Mouse (Mus musculus): ENCODE results near the gene Pif1. TPM values are rescaled to one million over a fixed set of nuclear protein-coding genes. Genes with fewer than 3 reads are reported as not detected.

Pif1 gene
- total RNA-seq, 1 experiment from 2014 or later, result not detected

DNA sequence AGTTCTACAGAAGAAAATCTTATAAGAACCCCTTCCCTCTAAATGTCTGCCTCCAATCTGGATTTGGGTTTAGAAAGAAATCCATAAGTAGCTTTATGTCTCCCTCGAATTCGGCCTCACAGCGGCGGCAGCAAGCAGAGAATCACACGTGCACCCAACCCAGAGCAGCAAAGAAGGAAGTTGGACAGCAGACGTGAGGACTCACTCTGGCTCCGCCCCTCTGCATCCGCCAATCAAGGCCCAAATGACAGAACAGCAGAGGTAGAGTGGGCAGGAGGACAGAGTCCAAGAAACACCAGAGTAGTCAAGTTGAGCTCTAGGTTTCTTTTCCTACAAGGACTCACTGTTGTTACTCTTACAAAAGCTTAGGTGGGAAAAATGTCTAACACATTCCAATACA is 3.9 kb upstream of the Pif1 start:
- no peak for ATAC-seq (ENCODE audit: extremely low read depth, insufficient number of reproducible peaks, low FRiP score, poor library complexity, severe bottlenecking)

DNA sequence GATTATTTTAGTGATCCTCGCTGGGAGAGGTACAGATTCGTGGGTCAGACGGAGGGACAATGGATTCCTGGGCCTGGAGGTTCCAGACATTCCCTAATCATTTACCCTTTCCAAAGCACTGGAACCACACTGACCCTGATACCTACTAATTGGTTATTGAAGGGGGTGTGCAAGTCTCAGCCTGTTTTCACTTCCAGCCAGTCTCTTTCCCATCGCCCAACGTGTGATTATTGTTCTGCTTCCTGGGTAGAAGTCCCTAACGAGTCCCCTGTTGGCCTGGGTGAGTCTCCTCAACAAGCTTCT is 261 bp downstream of the Pif1 start:
- no peak for ATAC-seq (ENCODE audit: extremely low read depth, insufficient number of reproducible peaks, low FRiP score, poor library complexity, severe bottlenecking)

DNA sequence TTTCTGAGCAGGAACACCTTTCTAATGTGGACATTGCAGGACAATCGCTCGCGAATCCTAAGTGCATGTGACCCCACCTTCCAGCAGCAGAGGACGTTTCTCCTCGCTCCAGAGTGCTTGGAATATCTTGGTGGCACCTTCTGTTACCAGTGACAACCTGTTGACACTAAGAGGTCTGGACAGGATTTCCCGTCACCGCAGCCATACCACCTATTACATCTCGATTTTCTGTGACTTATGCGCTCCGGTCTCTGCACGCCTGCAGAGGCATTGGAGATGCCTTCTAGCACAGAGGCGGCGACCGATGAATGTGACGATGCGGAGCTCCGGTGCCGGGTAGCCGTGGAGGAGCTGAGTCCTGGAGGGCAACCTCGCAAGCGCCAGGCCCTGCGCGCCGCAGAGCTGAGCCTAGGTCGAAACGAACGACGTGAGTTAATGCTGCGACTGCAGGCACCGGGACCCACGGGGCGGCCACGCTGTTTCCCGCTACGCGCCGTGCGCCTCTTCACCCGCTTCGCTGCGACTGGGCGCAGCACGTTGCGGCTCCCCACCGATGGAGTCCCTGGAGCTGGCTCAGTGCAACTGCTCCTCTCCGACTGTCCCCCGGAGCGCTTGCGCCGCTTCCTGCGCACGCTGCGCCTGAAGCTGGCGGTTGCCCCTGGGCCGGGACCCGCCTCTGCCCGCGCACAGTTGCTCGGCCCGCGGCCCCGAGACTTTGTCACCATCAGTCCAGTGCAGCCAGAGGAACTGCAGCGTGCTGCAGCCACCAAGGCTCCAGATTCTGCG is 806 bp downstream of the Pif1 start:
- peak; percentile 20; the same call in 1 of the 2 replicates for ATAC-seq (ENCODE audit: extremely low read depth, insufficient number of reproducible peaks, low FRiP score, poor library complexity, severe bottlenecking)

DNA sequence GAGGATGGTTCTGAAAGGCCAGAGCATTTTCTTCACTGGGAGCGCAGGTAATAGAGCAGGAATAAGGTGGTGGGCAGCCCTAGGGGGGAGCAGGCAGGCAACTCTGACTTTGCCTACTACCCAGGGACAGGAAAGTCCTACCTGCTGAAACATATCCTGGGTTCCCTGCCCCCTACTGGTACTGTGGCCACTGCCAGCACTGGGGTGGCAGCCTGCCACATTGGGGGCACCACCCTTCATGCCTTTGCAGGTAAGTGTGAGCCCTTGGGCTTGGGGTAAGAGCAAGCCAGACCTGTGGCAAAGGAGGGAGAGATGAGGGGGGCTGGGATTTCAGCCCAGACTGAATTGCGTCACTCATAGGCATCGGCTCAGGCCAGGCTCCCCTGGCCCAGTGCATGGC is 2.1 kb downstream of the Pif1 start:
- ATAC-seq (ENCODE audit: extremely low read depth, insufficient number of reproducible peaks, low FRiP score, poor library complexity, severe bottlenecking), result no peak

DNA sequence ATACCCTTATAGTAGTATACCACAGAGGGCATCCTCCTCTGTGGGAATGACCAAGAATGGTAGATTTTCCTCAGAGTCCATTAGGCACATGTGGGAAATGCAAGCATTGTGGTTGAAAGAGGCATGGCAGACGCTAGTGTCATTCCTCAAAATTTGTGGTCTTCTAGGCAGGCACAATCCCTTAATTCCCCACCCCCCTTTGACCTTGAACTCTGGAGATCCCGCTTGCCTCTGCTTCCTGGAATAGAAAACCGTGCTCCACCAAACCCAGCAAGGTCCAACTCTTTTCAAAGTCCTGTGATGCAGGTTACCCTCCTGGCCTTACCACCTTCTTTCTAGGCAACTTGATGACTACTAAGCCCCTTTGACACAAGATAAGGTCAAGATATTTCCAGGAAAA is 5.8 kb downstream of the Pif1 start:
- ATAC-seq (ENCODE audit: extremely low read depth, insufficient number of reproducible peaks, low FRiP score, poor library complexity, severe bottlenecking), result no peak

DNA sequence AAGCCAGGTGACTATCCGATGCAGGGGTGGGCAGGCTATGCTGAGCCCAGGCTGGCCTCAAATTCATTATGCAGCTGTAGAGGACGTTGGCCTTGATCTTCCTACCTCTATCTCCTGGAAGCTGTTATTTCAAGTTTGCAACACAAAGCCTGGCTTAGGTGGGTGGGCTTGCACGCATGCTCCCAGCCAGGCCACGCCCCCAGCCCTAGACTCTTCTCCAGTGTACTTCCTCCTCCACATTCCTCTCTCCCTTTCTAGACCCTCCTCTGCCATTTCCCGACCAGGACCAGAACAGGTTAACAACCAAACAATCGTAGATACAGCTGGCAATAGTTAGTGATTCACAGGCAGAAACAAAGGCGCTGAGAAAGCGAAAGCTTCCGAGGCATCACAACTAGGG is 6.6 kb downstream of the Pif1 start:
- no peak for ATAC-seq (ENCODE audit: extremely low read depth, insufficient number of reproducible peaks, low FRiP score, poor library complexity, severe bottlenecking)

DNA sequence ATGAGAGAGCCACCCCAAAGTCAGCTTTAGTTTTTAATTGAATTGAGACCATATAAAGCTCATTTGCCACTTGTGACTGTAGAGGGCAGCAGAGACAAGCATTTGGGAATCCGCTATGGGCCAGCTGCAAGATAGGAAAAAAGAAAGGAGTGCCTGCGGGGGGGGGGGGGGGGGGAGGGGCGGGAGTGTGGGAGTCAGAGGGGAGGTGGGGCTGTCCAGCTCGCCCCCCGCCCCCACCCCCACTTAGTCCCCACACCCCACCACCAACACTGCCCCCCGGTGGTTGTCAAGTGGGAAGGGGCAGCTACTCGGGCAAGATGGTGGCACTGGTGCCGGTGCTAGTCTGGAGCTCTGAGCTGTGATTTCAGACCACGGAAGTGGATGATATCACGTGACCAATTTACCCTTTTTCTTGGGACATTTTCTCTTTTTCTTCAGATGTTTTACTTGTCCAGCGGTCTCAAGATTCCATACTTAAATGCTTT is 11.8 kb downstream of the Pif1 start:
- ATAC-seq (ENCODE audit: extremely low read depth, insufficient number of reproducible peaks, low FRiP score, poor library complexity, severe bottlenecking), result peak; percentile 69

DNA sequence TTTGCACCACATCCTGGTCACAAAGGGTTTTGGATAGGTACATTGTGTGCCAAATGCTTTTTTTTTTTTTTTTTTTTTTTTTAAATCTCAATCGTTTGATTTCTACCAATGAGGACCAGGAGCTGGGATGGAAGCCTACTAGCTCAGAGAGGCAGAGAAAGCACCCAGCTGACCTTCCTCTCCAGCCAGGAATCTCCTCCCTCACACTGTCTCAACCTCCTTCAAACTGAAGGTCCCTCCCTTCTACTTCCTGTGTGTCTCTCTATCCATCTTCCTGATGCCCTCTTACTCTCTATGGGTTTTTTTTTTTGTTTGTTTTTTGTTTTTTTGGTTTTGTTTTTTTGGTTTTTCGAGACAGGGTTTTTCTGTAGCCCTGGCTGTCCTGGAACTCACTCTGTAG is 14.0 kb downstream of the Pif1 start:
- no peak for ATAC-seq (ENCODE audit: extremely low read depth, insufficient number of reproducible peaks, low FRiP score, poor library complexity, severe bottlenecking)

DNA sequence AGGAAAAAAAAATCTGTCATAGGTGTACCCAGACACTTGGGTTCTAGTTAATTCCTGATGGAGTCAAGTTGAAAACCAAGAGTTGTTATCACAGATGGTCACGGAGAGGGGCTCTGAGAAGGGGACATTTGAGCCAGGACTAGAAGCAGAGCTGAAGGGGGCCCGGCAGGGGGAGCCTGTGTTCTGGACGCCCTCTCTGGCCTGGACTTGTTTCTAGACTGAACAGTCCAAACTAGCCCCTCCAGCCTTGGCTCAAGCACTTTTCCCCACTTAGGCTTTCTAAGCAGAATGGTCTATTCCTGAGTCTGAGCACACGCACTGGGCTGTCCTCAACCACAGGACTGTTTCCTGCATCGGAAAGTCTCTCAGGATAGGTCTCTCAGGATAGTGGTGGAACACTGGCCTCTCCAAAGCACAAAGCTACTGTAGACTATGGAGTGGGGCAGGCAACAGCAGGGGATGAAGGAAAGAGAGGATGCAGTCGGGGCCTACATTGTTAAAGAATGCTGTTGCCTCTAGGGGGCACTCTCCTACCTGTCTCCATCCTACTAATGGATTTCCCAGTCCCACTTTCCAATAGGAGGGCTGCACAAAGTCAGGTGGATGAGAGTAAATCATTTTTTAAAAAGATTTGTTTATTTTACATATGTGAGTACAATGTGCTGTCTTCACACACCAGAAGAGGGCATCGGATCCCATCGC is 16.6 kb downstream of the Pif1 start:
- no peak for ATAC-seq (ENCODE audit: extremely low read depth, insufficient number of reproducible peaks, low FRiP score, poor library complexity, severe bottlenecking)

DNA sequence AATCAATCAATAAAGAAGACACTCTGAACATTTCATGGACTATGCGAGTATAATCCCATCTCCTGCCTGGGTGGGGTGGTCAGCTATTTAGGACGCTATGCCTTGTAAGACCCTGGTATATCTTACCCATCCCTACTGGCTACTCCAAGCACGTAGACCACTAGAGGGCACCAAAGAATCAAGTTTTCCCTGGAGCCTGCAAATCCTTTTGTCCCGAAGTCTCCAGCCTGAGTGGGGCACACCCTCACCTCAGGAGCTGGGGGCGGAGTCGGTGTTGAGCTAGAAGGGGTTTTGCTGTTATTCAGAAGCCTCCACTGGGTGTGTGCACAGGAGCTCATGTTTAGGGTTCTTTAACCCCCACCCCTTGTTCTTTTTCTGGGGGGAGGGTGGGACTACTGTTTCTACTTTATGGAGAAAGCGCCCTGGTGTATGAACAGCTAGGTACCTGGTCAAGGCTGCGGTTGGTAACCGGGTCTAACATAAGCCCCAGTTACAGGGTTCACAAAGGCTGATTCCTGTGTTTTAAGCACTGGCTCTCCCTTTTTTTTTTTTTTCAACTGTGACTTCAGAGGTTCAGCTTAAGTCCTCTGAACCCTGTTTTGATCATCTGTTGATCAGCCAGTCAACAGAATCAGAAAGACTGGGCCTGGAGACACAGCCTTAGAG is 18.6 kb downstream of the Pif1 start:
- 0 out of 2 replicates have a peak, but pooled peaks have one; percentile 16 for ATAC-seq (ENCODE audit: extremely low read depth, insufficient number of reproducible peaks, low FRiP score, poor library complexity, severe bottlenecking)

DNA sequence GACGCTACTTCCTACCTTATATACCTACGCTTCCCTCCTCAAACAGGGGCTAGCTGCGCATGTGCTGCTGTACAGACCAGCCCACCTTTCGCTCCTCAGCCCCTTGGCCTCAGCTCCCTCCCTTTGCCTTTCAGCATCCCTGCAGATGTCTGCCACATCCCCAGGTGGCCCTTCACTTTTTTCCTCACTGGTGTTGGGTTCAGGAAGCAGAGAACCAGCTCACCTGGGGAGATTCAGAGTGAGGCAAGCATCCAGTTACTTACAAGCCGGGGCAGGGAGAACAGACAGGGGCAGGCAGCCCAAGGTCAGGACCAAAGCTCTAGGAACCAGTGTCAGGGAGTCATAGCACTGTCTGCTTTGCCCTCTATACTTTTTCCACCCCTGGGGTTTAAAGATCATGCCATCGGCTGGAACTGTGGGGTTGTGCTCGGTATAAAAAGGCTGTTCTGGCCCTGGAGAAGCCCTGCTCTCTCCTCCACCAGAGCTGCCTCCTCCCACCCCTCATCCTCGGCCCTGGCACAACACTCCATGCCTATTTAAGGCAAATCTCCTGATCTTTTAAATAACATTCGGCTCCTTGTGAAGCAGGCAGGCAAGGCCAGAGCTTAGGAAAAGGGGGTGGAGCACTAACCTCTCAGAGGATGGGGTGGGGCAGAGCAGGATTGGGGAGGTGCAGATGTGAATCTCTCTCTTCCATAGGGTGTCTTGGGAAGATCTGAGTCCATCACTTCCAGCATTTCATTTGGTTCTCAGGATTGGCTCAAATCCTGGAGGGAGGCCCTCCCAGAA is 19.6 kb downstream of the Pif1 start:
- no peak for ATAC-seq (ENCODE audit: extremely low read depth, insufficient number of reproducible peaks, low FRiP score, poor library complexity, severe bottlenecking)

DNA sequence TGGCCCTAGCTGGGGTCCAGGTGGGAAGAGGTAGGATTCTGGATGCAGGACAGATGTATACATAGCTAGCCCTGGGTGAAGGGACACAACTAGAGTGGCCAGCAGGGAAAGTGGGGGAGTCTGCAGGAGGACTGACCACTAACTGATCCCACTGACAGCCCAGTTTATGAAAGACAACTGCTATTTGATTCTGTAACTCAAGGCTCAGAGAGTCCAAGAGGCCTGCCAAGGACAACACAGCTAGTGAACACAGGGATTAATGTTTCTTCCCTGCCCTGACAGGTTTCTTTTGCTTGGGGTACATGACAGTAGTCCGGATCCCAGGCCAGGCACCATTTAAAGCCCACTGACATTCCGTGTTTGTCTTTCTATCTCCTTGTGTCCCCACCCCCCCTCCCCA is 20.2 kb downstream of the Pif1 start:
- ATAC-seq (ENCODE audit: extremely low read depth, insufficient number of reproducible peaks, low FRiP score, poor library complexity, severe bottlenecking), result no peak

DNA sequence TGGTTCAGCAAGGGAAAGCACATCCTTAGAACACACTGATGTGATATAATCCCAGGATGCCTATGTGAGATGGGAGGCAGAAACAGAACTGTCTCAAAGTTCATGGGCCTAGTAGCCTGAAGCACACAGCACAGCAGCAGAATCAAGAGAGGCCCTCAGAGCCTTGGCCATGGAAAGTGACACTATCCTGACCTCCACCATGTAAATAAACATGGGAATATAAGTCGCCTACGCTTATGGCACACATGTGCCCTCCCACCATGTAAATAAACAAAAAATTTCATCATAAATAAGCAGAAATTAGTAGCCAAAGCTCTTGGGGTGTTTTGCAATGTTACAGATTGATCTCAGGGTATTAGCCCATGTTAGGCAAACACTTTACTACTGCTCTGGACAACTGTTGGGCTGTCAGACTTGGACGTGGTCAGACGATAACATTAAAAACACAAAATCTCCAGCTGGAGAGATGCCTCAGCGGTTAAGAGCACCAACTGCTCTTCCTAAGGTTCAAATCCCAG is 25.1 kb downstream of the Pif1 start:
- ATAC-seq (ENCODE audit: extremely low read depth, insufficient number of reproducible peaks, low FRiP score, poor library complexity, severe bottlenecking), result no peak

DNA sequence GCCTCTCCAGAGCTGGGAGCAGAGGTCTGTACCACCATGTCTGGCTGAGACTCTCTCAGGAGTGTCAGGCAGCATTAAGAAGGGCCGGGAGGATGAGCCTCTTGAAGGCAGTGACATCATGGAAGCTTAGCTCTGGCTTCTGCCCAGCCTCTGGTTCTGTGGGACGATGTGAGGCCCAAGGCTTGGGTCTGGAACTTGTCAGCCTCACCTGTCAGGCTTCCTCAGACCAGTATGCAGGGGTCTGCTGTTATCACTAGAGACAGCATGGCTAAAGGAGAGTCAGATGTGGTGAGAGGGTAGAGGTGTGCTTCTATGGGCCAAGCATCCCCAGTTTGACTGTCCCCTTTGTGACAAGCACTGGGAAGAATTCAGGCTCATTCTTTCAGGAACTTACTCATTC is 26.1 kb downstream of the Pif1 start:
- no peak for ATAC-seq (ENCODE audit: extremely low read depth, insufficient number of reproducible peaks, low FRiP score, poor library complexity, severe bottlenecking)

DNA sequence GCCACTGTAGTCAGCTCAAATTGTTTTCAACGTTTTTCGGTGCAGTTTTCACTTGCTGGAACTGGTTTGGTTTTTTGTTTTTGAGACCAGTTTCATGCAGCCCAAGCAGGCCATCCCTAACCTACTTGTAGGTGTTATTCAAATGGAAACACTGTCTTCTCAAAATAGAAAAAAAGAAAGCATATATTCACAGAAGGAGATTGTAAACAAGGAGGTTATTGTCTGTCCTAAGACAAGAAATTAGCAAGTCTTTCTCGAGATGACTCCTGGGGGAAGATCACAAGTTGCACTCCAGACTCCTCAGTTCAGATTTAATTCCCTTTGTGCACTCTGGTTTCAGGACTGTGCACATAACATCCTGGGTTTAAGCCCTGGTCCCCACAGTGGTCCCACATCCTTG is 32.4 kb downstream of the Pif1 start:
- no peak for ATAC-seq (ENCODE audit: extremely low read depth, insufficient number of reproducible peaks, low FRiP score, poor library complexity, severe bottlenecking)

DNA sequence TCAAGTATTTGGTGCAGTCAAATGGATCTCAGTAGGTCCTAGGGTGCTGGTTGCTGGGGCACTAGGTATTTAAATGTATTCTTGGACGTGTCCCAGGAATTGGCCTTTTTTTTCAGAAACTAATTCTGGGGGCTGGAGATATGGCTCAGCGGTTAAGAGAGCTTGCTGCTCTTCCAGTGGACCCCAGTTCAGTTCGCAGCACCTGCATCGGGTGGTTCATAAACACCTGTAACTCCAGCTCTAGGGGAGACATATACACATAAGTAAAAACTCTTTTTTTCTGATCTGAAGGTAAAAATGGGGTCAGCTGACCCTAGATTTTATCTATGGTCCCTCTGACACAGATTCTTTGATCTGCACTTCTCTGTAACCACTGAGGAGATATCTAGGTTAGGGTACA is 34.2 kb downstream of the Pif1 start:
- ATAC-seq (ENCODE audit: extremely low read depth, insufficient number of reproducible peaks, low FRiP score, poor library complexity, severe bottlenecking), result no peak

DNA sequence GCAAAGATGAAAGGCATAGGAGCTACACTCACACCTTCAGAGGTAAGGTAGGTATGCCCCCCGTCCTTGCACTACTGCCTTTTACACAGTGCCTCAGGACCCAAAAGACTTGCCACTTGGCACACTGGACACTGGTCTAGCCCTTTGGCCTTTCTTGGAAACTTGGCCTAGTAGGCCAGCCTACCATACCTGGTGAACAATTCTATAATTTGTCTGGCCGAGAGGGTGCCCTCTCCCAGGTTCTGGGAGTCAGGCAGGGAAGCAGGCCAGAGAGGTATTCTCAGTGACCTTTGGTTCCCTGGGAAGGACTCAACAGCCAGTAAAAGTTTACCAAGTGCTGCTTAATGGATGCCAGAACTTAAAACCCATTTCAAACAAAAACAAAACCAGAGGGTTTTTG is 34.7 kb downstream of the Pif1 start:
- no peak for ATAC-seq (ENCODE audit: extremely low read depth, insufficient number of reproducible peaks, low FRiP score, poor library complexity, severe bottlenecking)

DNA sequence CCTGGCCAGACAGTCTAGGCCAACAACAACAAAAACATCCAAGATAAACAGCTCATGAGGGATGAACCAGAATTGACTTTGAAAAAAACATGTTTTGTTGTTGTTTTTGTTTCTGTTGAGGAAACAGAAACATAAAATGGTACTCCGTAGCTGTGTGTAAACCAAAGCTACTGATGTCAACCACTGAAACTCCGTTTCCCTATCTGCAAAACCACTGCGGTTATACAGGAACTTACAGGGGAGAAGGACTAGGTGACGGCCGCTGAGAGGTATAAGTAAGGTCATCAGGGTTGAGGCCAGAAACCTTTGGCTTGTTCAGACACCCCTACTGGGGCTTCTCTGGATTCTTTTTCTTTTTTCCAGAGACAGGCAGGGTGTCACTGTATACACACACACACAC is 35.9 kb downstream of the Pif1 start:
- ATAC-seq (ENCODE audit: extremely low read depth, insufficient number of reproducible peaks, low FRiP score, poor library complexity, severe bottlenecking), result no peak

DNA sequence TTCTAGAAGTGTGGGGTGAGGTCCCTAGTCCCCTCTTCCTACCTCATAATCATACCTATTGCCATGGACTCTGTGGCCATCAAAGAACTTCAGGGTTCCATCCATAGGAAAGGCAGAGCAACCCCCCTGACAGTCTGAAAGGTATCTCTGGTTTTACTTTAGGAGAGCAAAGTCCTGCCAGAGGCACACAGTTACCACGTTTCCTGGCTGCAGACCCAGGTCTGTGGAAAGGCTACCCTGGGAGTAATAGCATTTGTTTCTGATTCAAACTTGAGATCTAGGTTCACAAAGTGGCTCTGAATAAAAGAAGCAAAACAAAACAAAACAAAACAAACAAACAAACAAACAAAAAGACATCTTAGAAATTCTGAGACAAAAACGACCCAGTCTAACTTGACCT is 37.3 kb downstream of the Pif1 start:
- ATAC-seq (ENCODE audit: extremely low read depth, insufficient number of reproducible peaks, low FRiP score, poor library complexity, severe bottlenecking), result no peak

Data from neutrophil, adult 5-6 weeks (primary cell).